Mouse (Mus musculus) erythroblast, embryonic 14.5 days (primary cell): Measurements from ENCODE around the gene Map3k10.

Experiments
- GATA1 ChIP-seq: IDR thresholded peaks from 2 replicates; pipeline ENCODE4 v1.6.1; 2012; ENCODE audit warnings: low read length, inconsistent platforms, mixed read lengths
- TAL1 ChIP-seq: IDR thresholded peaks from 3 replicates; pipeline ENCODE4 v1.6.1; 2012; ENCODE audit warnings: low read length, inconsistent platforms, mixed read lengths

DNA sequence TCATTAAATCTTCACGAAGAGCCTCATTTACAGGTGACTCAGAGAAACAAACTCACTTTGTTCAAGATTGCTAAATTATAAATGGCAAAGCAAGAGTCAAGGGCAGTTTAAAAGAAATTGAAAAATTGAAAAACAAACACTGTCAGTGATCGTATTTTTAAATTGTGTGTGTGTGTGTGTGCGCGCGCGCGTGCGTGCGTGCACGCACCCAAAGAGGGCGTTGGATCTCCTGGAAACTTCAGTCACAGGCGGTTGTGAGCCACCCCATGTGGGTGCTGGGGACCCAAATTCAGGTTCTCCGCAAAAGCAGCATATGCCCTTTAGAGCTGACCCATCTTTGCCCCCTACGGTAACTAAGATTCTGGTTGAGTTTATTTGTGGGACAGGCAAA is 819 bp upstream of the Map3k10 start:
- TF ChIP-seq GATA1, result no peak
- no peak for TF ChIP-seq TAL1
